Mouse (Mus musculus) hindbrain, embryonic 11.5 days (tissue): Measurements from ENCODE around the gene Tuba3a. TPM values are rescaled to one million over a fixed set of nuclear protein-coding genes. Genes with fewer than 3 reads are reported as not detected.

Experiments used
- ATAC-seq: fragments of 200-750 bp; cut with Nextera tagmentation; 2 replicates; pipeline ENCODE4 v1.8.0; 2017; ENCODE audit warnings: mild to moderate bottlenecking, moderate TSS enrichment, moderate library complexity; ENCODE audit not compliant: low FRiP score
- DNase-seq: peaks from one replicate; pipeline ENCODE4 v3.0.0-alpha.2; 2015; ENCODE audit warnings: low spot score
- H3K27ac ChIP-seq: fragments of 300-500 bp; sonication (generic); 2 replicates; pipeline ENCODE4 v1.5.1; 2014; ENCODE audit warnings: mild to moderate bottlenecking, low read depth, low read length
- H3K27me3 ChIP-seq: fragments of 300-500 bp; sonication (generic); 2 replicates; pipeline ENCODE4 v1.6.1; 2014; ENCODE audit warnings: mild to moderate bottlenecking, low read length, moderate library complexity, mixed read lengths; ENCODE audit not compliant: control insufficient read depth, insufficient read depth
- H3K36me3 ChIP-seq: fragments of 300-500 bp; sonication (generic); 2 replicates; pipeline ENCODE4 v1.6.1; 2014; ENCODE audit warnings: mild to moderate bottlenecking, low read length, moderate library complexity, mixed read lengths; ENCODE audit not compliant: control insufficient read depth, insufficient read depth
- H3K4me1 ChIP-seq: fragments of 300-500 bp; sonication (generic); replicated peaks from 2 replicates; pipeline ENCODE4 v1.6.1; 2014; ENCODE audit warnings: low read length, mixed read lengths; ENCODE audit not compliant: control insufficient read depth, insufficient read depth
- H3K4me2 ChIP-seq: fragments of 300-500 bp; sonication (generic); replicated peaks from 2 replicates; pipeline ENCODE4 v1.6.1; 2014; ENCODE audit warnings: mild to moderate bottlenecking, low read depth, low read length
- H3K4me3 ChIP-seq: fragments of 300-500 bp; sonication (generic); 2 replicates; pipeline ENCODE4 v1.5.1; 2014; ENCODE audit warnings: low read depth, low read length
- H3K9ac ChIP-seq: fragments of 300-500 bp; sonication (generic); 2 replicates; pipeline ENCODE4 v1.6.1; 2014; ENCODE audit warnings: low read depth, low read length
- H3K9me3 ChIP-seq: fragments of 300-500 bp; sonication (generic); 2 replicates; pipeline ENCODE4 v1.6.1; 2016; ENCODE audit warnings: low read length; ENCODE audit not compliant: control insufficient read depth
- WGBS: fragments of 180-500 bp; shearing (Covaris S2); extraction: QIAGEN DNeasy Blood & Tissue Kit; methylation state at CpG from one replicate; pipeline ENCODE4 v1.1.7; 2014; 5-methylcytosine and 5-hydroxymethylcytosine counted together
- polyA plus RNA-seq: library from polyadenylated mRNA; unstranded; fragments of >200 nt; fragmentation: Nextera tagmentation; extraction: Ambion mirVana; gene quantifications from 2 replicates; pipeline ENCODE4 v1.2.1, GENCODE M21; 2014

The Tuba3a gene
- polyA plus RNA-seq, 1 experiment from 2014 or later = not detected

DNA sequence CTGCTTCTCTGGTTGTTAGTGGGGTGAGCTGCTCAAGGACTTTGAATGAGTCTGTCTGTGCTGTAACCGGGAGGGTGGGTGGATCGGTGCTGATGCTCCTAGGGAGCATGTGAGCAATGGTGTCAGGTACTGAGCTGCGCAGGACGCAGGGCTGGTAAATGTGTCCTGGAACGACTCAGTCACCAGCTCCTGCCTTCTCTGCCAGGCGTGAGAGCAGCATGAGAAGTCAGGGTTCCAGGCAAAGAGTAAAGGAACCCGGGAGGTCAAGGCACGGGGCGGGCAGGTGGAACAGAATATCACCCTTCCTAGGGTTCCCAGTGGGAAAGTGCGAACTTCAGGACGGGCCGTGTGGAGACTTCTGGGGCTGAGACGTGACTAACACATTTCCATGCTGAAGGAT is 19.8 kb downstream of the Tuba3a start:
- 0 out of 2 replicates have a peak, but pooled peaks cover 2% of the 10 kb centered on the region for H3K27me3 ChIP-seq
- ATAC-seq (no peak), DNase-seq (no peak)
- no peak overlapping the region for H3K9ac ChIP-seq
- no peaks in the 10 kb centered on the region for H3K9me3 ChIP-seq
- 72% methylated on average over 13 of the region's 13 CpGs for WGBS
- no peak overlapping the region for H3K4me2 ChIP-seq
- no peak overlapping the region for H3K4me3 ChIP-seq
- no peaks in the 10 kb centered on the region for H3K36me3 ChIP-seq
- H3K4me1 ChIP-seq = no peaks in the 10 kb centered on the region
- no peak overlapping the region for H3K27ac ChIP-seq

GRCm38 (mm10) chr6:125265239-125265638 is 20.6 kb downstream of the Tuba3a start:
- no peaks in the 10 kb centered on the region for H3K36me3 ChIP-seq
- WGBS = 56% methylated on average over 10 of the region's 10 CpGs
- no peak overlapping the region for H3K4me3 ChIP-seq
- no peaks in the 10 kb centered on the region for H3K4me1 ChIP-seq
- H3K27ac ChIP-seq = no peak overlapping the region
- DNase-seq (no peak), ATAC-seq (no peak)
- no peaks in the 10 kb centered on the region for H3K9me3 ChIP-seq
- H3K27me3 ChIP-seq = no peaks in the 10 kb centered on the region
- H3K9ac ChIP-seq = no peak overlapping the region
- H3K4me2 ChIP-seq = no peak overlapping the region

DNA sequence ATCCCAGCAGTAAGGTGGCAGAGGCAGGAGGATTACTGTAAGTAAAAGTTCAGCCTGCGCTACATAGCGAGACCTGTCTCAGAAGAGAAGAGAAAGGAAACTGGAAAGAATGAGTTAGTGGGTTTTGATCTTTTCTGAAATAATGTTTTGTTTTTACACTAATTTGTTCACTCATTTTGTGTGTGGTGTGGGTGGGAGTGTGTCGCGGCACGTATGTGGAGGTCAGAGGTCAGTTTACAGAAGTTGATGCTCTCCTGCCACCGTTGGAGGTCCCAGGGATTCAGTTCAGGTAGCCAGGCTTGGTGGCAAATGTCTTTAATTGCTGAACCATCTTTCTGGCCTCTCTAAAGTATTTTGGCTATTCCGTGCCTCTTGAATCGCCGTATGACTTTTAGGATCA is 21.6 kb downstream of the Tuba3a start:
- Histone ChIP-seq H3K9ac (no peak overlapping the region), H3K36me3 (no peaks in the 10 kb centered on the region), H3K4me2 (no peak overlapping the region), H3K4me1 (no peaks in the 10 kb centered on the region), H3K4me3 (no peak overlapping the region), H3K27me3 (no peaks in the 10 kb centered on the region), H3K27ac (no peak overlapping the region), H3K9me3 (no peaks in the 10 kb centered on the region)
- ATAC-seq (no peak), DNase-seq (no peak)
- WGBS = 88% methylated on average over 9 of the region's 9 CpGs

DNA sequence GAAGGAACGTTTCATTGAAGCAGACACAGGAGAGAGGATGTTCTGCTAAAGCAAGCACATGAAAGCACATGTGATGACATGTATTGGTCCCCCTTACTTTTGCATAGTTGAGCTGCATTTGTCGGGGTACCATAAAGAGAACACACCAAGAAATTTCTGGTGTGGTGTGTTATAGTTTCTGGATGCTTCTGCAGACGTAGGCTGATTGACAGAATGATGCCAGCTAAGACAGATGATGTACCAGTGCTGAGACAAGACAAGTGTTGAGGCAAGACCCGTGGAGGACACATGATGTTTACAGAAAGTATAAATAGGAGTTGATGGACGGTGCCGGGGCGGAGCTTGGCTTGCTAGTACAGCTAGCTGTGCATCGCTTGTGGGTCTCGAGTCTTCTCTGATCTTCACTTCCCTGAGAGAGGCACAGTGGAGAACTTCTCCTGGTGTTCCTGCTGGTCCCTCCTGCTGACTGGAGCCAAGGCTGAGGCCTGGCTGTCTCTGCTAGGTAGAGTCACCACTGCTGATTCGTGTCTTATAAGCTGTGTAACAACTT is 25.8 kb downstream of the Tuba3a start:
- Histone ChIP-seq H3K4me3 (no peak overlapping the region), H3K27me3 (no peaks in the 10 kb centered on the region), H3K4me2 (no peak overlapping the region), H3K27ac (no peak overlapping the region), H3K4me1 (no peaks in the 10 kb centered on the region), H3K9me3 (no peaks in the 10 kb centered on the region), H3K9ac (no peak overlapping the region), H3K36me3 (no peaks in the 10 kb centered on the region)
- ATAC-seq = no peak
- 79% methylated on average over 10 of the region's 10 CpGs for WGBS
- no peak for DNase-seq

DNA sequence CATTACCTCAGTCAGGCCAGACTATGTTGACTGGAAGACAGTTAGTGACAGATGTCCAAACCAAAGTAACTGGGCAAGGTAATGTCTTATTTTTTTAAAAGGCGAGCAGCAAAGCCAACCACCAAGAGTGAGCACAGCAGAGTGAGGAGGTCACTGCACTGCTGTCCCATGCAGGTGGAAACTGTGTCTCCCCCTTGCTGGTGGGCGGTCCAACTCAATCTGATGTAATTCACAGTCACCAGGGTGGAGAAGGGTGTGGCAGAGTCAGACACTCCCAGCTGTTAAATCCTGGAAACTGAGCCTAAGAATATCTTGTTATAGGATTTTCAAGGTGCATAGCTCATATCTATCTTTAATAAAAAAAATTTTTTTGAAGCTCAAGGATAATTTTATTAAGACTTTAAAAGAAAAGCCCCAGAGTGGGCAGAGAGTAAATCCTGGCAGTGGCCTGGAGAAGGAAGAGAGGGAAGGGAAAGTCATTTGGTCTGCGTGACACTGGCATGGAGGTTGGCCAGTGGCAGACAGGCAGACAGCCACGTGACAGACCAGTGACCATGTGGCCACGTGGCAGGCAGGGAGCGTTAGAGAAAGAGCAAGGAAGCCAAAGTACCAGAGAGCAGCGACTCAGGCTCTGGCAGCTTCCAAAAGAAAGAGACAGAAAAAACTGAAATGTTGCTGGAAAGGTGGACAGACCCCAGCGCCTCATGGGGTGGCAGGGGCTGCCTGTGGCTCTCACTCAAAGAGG is 29.4 kb downstream of the Tuba3a start:
- H3K27me3 ChIP-seq = no peaks in the 10 kb centered on the region
- no peak for ATAC-seq
- no peaks in the 10 kb centered on the region for H3K36me3 ChIP-seq
- no peak overlapping the region for H3K27ac ChIP-seq
- H3K4me1 ChIP-seq = no peaks in the 10 kb centered on the region
- H3K4me3 ChIP-seq = no peak overlapping the region
- WGBS = 84% methylated on average over 8 of the region's 8 CpGs
- H3K9me3 ChIP-seq = no peaks in the 10 kb centered on the region
- DNase-seq = no peak
- no peak overlapping the region for H3K4me2 ChIP-seq
- no peak overlapping the region for H3K9ac ChIP-seq

- no peaks in the 10 kb centered on the region for H3K27me3 ChIP-seq
- H3K4me1 ChIP-seq = no peaks in the 10 kb centered on the region
- H3K4me2 ChIP-seq = no peak overlapping the region
- H3K4me3 ChIP-seq = no peak overlapping the region
- no peaks in the 10 kb centered on the region for H3K36me3 ChIP-seq
- ATAC-seq (no peak), DNase-seq (no peak)
- H3K9me3 ChIP-seq = no peaks in the 10 kb centered on the region
- H3K9ac ChIP-seq = no peak overlapping the region
- WGBS = 79% methylated on average over 7 of the region's 7 CpGs
- no peak overlapping the region for H3K27ac ChIP-seq
Observed at GRCm38 (mm10) chr6:125255516-125256044, 30.3 kb downstream of the Tuba3a start.

- DNase-seq (no peak), ATAC-seq (no peak)
- WGBS = 78% methylated on average over 14 of the region's 14 CpGs
- Histone ChIP-seq H3K36me3 (no peaks in the 10 kb centered on the region), H3K27ac (no peak overlapping the region), H3K4me2 (no peak overlapping the region), H3K27me3 (no peaks in the 10 kb centered on the region), H3K4me1 (no peaks in the 10 kb centered on the region), H3K9ac (no peak overlapping the region), H3K4me3 (no peak overlapping the region), H3K9me3 (no peaks in the 10 kb centered on the region)
Observed at GRCm38 (mm10) chr6:125253863-125254715, 31.8 kb downstream of the Tuba3a start.

- ATAC-seq (no peak), DNase-seq (no peak)
- WGBS = 89% methylated on average over 8 of the region's 8 CpGs
- H3K9ac ChIP-seq = no peak overlapping the region
- no peak overlapping the region for H3K4me2 ChIP-seq
- no peaks in the 10 kb centered on the region for H3K36me3 ChIP-seq
- no peak overlapping the region for H3K4me3 ChIP-seq
- H3K9me3 ChIP-seq = no peaks in the 10 kb centered on the region
- H3K4me1 ChIP-seq = no peaks in the 10 kb centered on the region
- H3K27ac ChIP-seq = no peak overlapping the region
- no peaks in the 10 kb centered on the region for H3K27me3 ChIP-seq
Observed at GRCm38 (mm10) chr6:125252711-125253110, 33.1 kb downstream of the Tuba3a start.
